Mouse (Mus musculus): ENCODE measurements around the gene Gm9789. TPM values are rescaled to one million over a fixed set of nuclear protein-coding genes. Genes with fewer than 3 reads are reported as not detected.

The Gm9789 gene
- polyA plus RNA-seq (2017; shearing (Covaris generic)), result not detected

GRCm38 (mm10) chr16:89157652-89158051 lies at the start of gene Gm9789:
Gene Gm9789, plus strand, starts transcription at chr16:89157952.

GRCm38 (mm10) chr16:89140551-89140950 lies 17.2 kb upstream of the Gm9789 start, which contains the start of gene Gm6358:
Gene Gm6358, plus strand, starts transcription at chr16:89140851.

GRCm38 (mm10) chr16:89150786-89151185 lies 7.0 kb upstream of the Gm9789 start, which contains the start of gene Gm10061:
Gene Gm10061, plus strand, starts transcription at chr16:89151086.

GRCm38 (mm10) chr16:89169190-89169589 lies 11.4 kb downstream of the Gm9789 start, which contains the start of gene Gm7735:
Gene Gm7735, plus strand, starts transcription at chr16:89169490.

GRCm38 (mm10) chr16:89174435-89174834 lies 16.7 kb downstream of the Gm9789 start, which contains the start of gene 1110057P08Rik:
Gene 1110057P08Rik, plus strand, starts transcription at chr16:89174735.

GRCm38 (mm10) chr16:89205561-89205960 lies 47.8 kb downstream of the Gm9789 start, which contains the start of gene Krtap20-2:
Gene Krtap20-2, plus strand, starts transcription at chr16:89205861.

Other genes starting within 250 kb of the Gm9789 start
- gene Krtap19-9b, start 225.7 kb upstream of the Gm9789 start, polyA plus RNA-seq (2017; shearing (Covaris generic)), result not detected
- gene Krtap16-3, start 195.1 kb upstream of the Gm9789 start, polyA plus RNA-seq (2017; shearing (Covaris generic)), result not detected
- not detected for gene Krtap22-2, start 147.2 kb upstream of the Gm9789 start, polyA plus RNA-seq (2017; shearing (Covaris generic))
- gene Gm10229, start 142.7 kb upstream of the Gm9789 start, polyA plus RNA-seq (2017; shearing (Covaris generic)), result not detected
- gene Krtap6-1, start 126.3 kb upstream of the Gm9789 start, polyA plus RNA-seq (2017; shearing (Covaris generic)), result not detected
- gene Gm10228, start 116.5 kb upstream of the Gm9789 start, polyA plus RNA-seq (2017; shearing (Covaris generic)), result not detected
- gene Krtap6-5, start 110.1 kb upstream of the Gm9789 start, polyA plus RNA-seq (2017; shearing (Covaris generic)), result not detected
- gene 1110025L11Rik, start 94.0 kb upstream of the Gm9789 start, polyA plus RNA-seq (2017; shearing (Covaris generic)), result not detected
- not detected for gene Krtap6-3, start 73.9 kb upstream of the Gm9789 start, polyA plus RNA-seq (2017; shearing (Covaris generic))
- not detected for gene Gm6358, start 17.1 kb upstream of the Gm9789 start, polyA plus RNA-seq (2017; shearing (Covaris generic))
- not detected for gene Gm10061, start 6.9 kb upstream of the Gm9789 start, polyA plus RNA-seq (2017; shearing (Covaris generic))
- gene Gm7735, start 11.5 kb downstream of the Gm9789 start, polyA plus RNA-seq (2017; shearing (Covaris generic)), result not detected
- gene 1110057P08Rik, start 16.8 kb downstream of the Gm9789 start, polyA plus RNA-seq (2017; shearing (Covaris generic)), result not detected
- not detected for gene Krtap20-2, start 47.9 kb downstream of the Gm9789 start, polyA plus RNA-seq (2017; shearing (Covaris generic))
- not detected for gene Krtap21-1, start 245.9 kb downstream of the Gm9789 start, polyA plus RNA-seq (2017; shearing (Covaris generic))

Data from CD4-positive, CD25-positive, alpha-beta regulatory T cell, adult 9 weeks (primary cell).